Mouse (Mus musculus): ENCODE data around the gene Abr. TPM values are rescaled to one million over a fixed set of nuclear protein-coding genes. Genes with fewer than 3 reads are reported as not detected.
A peak's percentile ranks its signal among the peaks of the same experiment; 100 is the strongest.

Abr gene
- polyA plus RNA-seq, 1 experiment from 2014 or later = 32.3 TPM

GRCm38 (mm10) chr11:76510977-76511376 is 111.1 kb downstream of the Abr start:
- WGBS = 67% methylated on average over 4 of the region's 4 CpGs
- Histone ChIP-seq H3K9ac (ENCODE audit: low read depth, low read length) (no peak overlapping the region), H3K4me2 (replicated peaks; ENCODE audit: low read depth) (no peak overlapping the region), H3K4me1 (replicated peaks; ENCODE audit: control insufficient read depth, insufficient read depth, low read length) (no peaks in the 10 kb centered on the region), H3K4me3 (ENCODE audit: low read depth, low read length) (no peak overlapping the region), H3K36me3 (ENCODE audit: control insufficient read depth, insufficient read depth) (no peaks in the 10 kb centered on the region), H3K9me3 (ENCODE audit: control insufficient read depth) (no peaks in the 10 kb centered on the region), H3K27ac (ENCODE audit: low read depth, low read length) (no peak overlapping the region), H3K27me3 (replicated peaks; ENCODE audit: control insufficient read depth, insufficient read depth, low read length) (no peaks in the 10 kb centered on the region)
- ATAC-seq = no peak
- peak; percentile 58 for TF ChIP-seq CTCF (IDR thresholded peaks at IDR 0.05; ENCODE audit: low read depth)

GRCm38 (mm10) chr11:76509751-76510723 is 112.1 kb downstream of the Abr start:
- WGBS = 70% methylated on average over 13 of the region's 13 CpGs
- H3K4me1 ChIP-seq (replicated peaks; ENCODE audit: control insufficient read depth, insufficient read depth, low read length) = 0 out of 2 replicates have a peak, but pooled peaks cover 3% of the 10 kb centered on the region
- no peak overlapping the region for H3K4me2 ChIP-seq (replicated peaks; ENCODE audit: low read depth)
- no peaks in the 10 kb centered on the region for H3K27me3 ChIP-seq (replicated peaks; ENCODE audit: control insufficient read depth, insufficient read depth, low read length)
- no peak overlapping the region for H3K4me3 ChIP-seq (ENCODE audit: low read depth, low read length)
- no peak for ATAC-seq
- TF ChIP-seq CTCF (IDR thresholded peaks at IDR 0.05; ENCODE audit: low read depth) = no peak
- no peak overlapping the region for H3K27ac ChIP-seq (ENCODE audit: low read depth, low read length)
- no peaks in the 10 kb centered on the region for H3K9me3 ChIP-seq (ENCODE audit: control insufficient read depth)
- no peaks in the 10 kb centered on the region for H3K36me3 ChIP-seq (ENCODE audit: control insufficient read depth, insufficient read depth)
- no peak overlapping the region for H3K9ac ChIP-seq (ENCODE audit: low read depth, low read length)

- Histone ChIP-seq H3K27me3 (replicated peaks; ENCODE audit: control insufficient read depth, insufficient read depth, low read length) (no peaks in the 10 kb centered on the region), H3K4me1 (replicated peaks; ENCODE audit: control insufficient read depth, insufficient read depth, low read length) (0 out of 2 replicates have a peak, but pooled peaks cover 8% of the 10 kb centered on the region), H3K4me2 (replicated peaks; ENCODE audit: low read depth) (no peak overlapping the region), H3K36me3 (ENCODE audit: control insufficient read depth, insufficient read depth) (no peaks in the 10 kb centered on the region), H3K27ac (ENCODE audit: low read depth, low read length) (no peak overlapping the region), H3K9me3 (ENCODE audit: control insufficient read depth) (no peaks in the 10 kb centered on the region), H3K9ac (ENCODE audit: low read depth, low read length) (no peak overlapping the region), H3K4me3 (ENCODE audit: low read depth, low read length) (no peak overlapping the region)
- no peak for ATAC-seq
- 89% methylated on average over 32 of the region's 32 CpGs for WGBS
- TF ChIP-seq CTCF (IDR thresholded peaks at IDR 0.05; ENCODE audit: low read depth) = no peak
Measured at GRCm38 (mm10) chr11:76508831-76509595, 113.1 kb downstream of the Abr start.

- Histone ChIP-seq H3K4me3 (ENCODE audit: low read depth, low read length) (no peak overlapping the region), H3K27me3 (replicated peaks; ENCODE audit: control insufficient read depth, insufficient read depth, low read length) (no peaks in the 10 kb centered on the region), H3K27ac (ENCODE audit: low read depth, low read length) (no peak overlapping the region), H3K9me3 (ENCODE audit: control insufficient read depth) (no peaks in the 10 kb centered on the region), H3K36me3 (ENCODE audit: control insufficient read depth, insufficient read depth) (no peaks in the 10 kb centered on the region), H3K4me2 (replicated peaks; ENCODE audit: low read depth) (no peak overlapping the region), H3K9ac (ENCODE audit: low read depth, low read length) (no peak overlapping the region), H3K4me1 (replicated peaks; ENCODE audit: control insufficient read depth, insufficient read depth, low read length) (0 out of 2 replicates have a peak, but pooled peaks cover 8% of the 10 kb centered on the region)
- 94% methylated on average over 4 of the region's 4 CpGs for WGBS
- ATAC-seq = no peak
- no peak for TF ChIP-seq CTCF (IDR thresholded peaks at IDR 0.05; ENCODE audit: low read depth)
Measured at GRCm38 (mm10) chr11:76508125-76508524, 114.0 kb downstream of the Abr start.

- TF ChIP-seq CTCF (IDR thresholded peaks at IDR 0.05; ENCODE audit: low read depth) = no peak
- Histone ChIP-seq H3K9ac (ENCODE audit: low read depth, low read length) (no peak overlapping the region), H3K4me1 (replicated peaks; ENCODE audit: control insufficient read depth, insufficient read depth, low read length) (0 out of 2 replicates have a peak, but pooled peaks cover 8% of the 10 kb centered on the region)
Measured at GRCm38 (mm10) chr11:76507302-76508124, 114.6 kb downstream of the Abr start.

More at GRCm38 (mm10) chr11:76507302-76508124, 114.6 kb downstream of the Abr start:
- no peak for ATAC-seq
- Histone ChIP-seq H3K9me3 (ENCODE audit: control insufficient read depth) (no peaks in the 10 kb centered on the region), H3K36me3 (ENCODE audit: control insufficient read depth, insufficient read depth) (no peaks in the 10 kb centered on the region; the same call in 1 of the 2 replicates), H3K27me3 (replicated peaks; ENCODE audit: control insufficient read depth, insufficient read depth, low read length) (no peaks in the 10 kb centered on the region), H3K4me3 (ENCODE audit: low read depth, low read length) (no peak overlapping the region), H3K27ac (ENCODE audit: low read depth, low read length) (no peak overlapping the region), H3K4me2 (replicated peaks; ENCODE audit: low read depth) (no peak overlapping the region)
- WGBS = 87% methylated on average over 8 of the region's 8 CpGs
